Mouse (Mus musculus): Measurements from ENCODE around the gene Fam163a. TPM values are rescaled to one million over a fixed set of nuclear protein-coding genes. Genes with fewer than 3 reads are reported as not detected.

Gene Fam163a
- polyA plus RNA-seq, 1 experiment from 2014 or later = not detected

GRCm38 (mm10) chr1:156027849-156028248 is 177.0 kb downstream of the Fam163a start:
- Histone ChIP-seq H3K36me3 (replicated peaks) (peaks cover 74% of the 10 kb centered on the region), H3K4me2 (no peak overlapping the region), H3K4me3 (replicated peaks) (no peak overlapping the region), H3K27me3 (no peaks in the 10 kb centered on the region), H3K27ac (replicated peaks) (no peak overlapping the region), H3K9me3 (replicated peaks) (no peaks in the 10 kb centered on the region), H3K4me1 (replicated peaks) (0 out of 2 replicates have a peak, but pooled peaks cover 5% of the 10 kb centered on the region), H3K9ac (no peak overlapping the region)
- 76% methylated on average over 3 of the region's 3 CpGs for WGBS (ENCODE audit: insufficient replicate concordance)
- no peak for ATAC-seq (ENCODE audit: insufficient read depth)

Other genes starting within 250 kb of the Fam163a start
- 5.9 and 6.0 TPM in 2 replicates for gene Cep350, start 231.8 kb downstream of the Fam163a start, polyA plus RNA-seq (2015; fragmentation: Nextera tagmentation; extraction: Ambion mirVana)
- 51.2 and 52.7 TPM in 2 replicates for gene Tor1aip2, start 169.6 kb downstream of the Fam163a start, polyA plus RNA-seq (2015; fragmentation: Nextera tagmentation; extraction: Ambion mirVana)
- gene Tor1aip1, start 168.5 kb downstream of the Fam163a start, polyA plus RNA-seq (2015; fragmentation: Nextera tagmentation; extraction: Ambion mirVana) = 19.3 and 23.4 TPM in 2 replicates
- gene Tdrd5, start 98.6 kb upstream of the Fam163a start, polyA plus RNA-seq (2015; fragmentation: Nextera tagmentation; extraction: Ambion mirVana) = 0.07 TPM in 2 replicates
- gene Nphs2, start 105.7 kb upstream of the Fam163a start, polyA plus RNA-seq (2015; fragmentation: Nextera tagmentation; extraction: Ambion mirVana) = not detected in 2 replicates
- gene Gm2000, start 161.0 kb upstream of the Fam163a start, polyA plus RNA-seq (2015; fragmentation: Nextera tagmentation; extraction: Ambion mirVana) = 483 and 500 TPM in 2 replicates
- gene Axdnd1, start 216.1 kb upstream of the Fam163a start, polyA plus RNA-seq (2015; fragmentation: Nextera tagmentation; extraction: Ambion mirVana) = not detected in 2 replicates

Data from liver, embryonic 15.5 days (tissue).